Mouse (Mus musculus) kidney, adult 10 weeks (tissue): ENCODE data around the gene Dnase1l3. TPM values are rescaled to one million over a fixed set of nuclear protein-coding genes. Genes with fewer than 3 reads are reported as not detected.

Experiments
- polyA plus RNA-seq: library from polyadenylated mRNA; stranded (reverse); fragments of 350-450 nt; fragmentation: Illumina TruSeq; extraction: RNeasy Lipid Tissue Mini Kit (QIAGEN cat#74804); gene quantifications from one replicate; pipeline ENCODE4 v1.2.3, GENCODE M21; 2014; ENCODE audit warnings: low read depth, low replicate concordance

The Dnase1l3 gene
- polyA plus RNA-seq = not detected

DNA sequence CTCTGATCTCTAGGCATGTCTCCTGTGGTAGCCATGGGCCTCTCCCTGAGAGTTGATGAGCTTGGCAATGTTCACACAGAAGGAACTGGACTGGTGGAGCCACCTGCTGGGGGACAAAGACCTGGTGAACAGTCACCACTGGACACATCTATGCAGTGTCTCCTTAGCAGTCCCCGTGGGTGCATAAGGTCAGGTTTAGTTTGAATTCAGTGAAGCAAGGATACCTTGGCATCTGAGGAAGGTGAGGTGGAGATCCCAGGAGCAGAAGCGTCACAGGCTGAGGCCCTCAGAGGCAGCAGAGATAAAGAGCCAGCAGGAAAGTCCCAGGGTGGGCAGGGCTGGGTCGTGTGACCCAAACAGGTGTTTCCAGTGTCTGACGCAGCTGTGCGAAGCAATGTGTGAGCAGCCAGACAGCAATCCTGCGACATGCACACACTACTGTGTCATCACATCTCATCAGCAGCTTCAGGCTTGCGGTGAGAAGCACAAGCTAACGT is at the start of gene Dnase1l3:
Dnase1l3 (minus strand) TSS at position 303 of the 497 bp plus-strand sequence.

DNA sequence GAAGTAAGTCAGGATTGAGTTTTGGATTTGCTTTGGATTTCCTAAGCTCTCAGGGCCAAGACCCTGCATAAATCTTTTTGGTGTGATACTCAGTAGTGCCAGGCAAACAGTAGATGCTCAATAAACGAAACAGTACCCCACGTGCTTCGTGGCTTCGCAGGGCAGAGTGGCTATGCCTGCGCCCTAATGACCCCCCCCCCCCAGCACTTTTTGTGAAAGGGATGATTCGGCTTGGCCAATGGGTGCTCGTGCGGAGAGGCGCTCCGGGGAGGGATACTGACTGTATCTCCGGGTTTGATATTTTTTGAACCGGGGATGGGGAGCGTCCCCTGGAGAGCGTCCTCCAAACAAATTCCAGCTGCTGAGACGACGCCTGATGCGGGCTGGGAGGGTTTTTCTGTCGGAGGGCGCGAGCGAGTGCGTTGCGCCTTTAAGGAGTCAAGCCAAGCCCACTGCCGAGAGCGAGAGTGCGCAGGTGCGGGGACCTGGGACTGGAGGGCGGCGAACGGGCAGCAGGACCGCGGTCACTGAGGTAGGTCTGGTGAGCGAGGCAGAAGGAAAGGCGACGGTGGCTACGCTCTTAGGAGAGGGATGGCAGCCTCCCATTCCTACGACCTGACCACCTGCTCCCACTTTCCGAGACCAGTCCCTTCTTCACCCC is 8.2 kb upstream of the Dnase1l3 start, which contains the start of gene Abhd6:
Abhd6 (plus strand) TSS at position 471 of the 661 bp plus-strand sequence.

DNA sequence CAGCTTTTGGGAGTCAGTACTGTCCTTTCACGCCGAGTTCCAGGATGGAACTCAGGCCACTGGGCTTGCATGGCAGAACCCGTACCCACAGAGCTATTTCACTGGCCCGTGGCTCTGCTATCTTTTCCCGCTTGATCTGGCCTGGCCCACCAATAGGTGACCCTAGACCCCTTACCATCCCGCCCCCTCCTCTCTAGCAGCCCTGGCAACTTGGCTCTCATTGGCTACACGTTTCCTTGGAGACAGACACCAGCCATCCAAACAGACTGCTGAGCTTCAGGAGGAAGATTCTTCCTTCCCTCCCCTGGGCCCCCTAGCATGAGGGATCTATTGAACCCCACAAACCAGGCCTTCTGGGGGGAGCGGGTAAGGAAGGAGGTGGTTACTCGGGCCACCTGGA is 37.3 kb downstream of the Dnase1l3 start, which contains the start of gene Gm45521:
Gm45521 (plus strand) TSS at position 240 of the 400 bp plus-strand sequence.

Other genes starting within 250 kb of the Dnase1l3 start
- gene Gm26661, start 203.0 kb downstream of the Dnase1l3 start, polyA plus RNA-seq = not detected
- gene Flnb, start 176.6 kb downstream of the Dnase1l3 start, polyA plus RNA-seq = 6.3 TPM
- gene Gm45521, start 37.3 kb downstream of the Dnase1l3 start, polyA plus RNA-seq = not detected
- gene Abhd6, start 8.3 kb upstream of the Dnase1l3 start, polyA plus RNA-seq = 15.3 TPM
- gene Rpp14, start 85.8 kb upstream of the Dnase1l3 start, polyA plus RNA-seq = 44.4 TPM
- 51.1 TPM for gene Pxk, start 103.6 kb upstream of the Dnase1l3 start, polyA plus RNA-seq
- gene Pdhb, start 178.5 kb upstream of the Dnase1l3 start, polyA plus RNA-seq = 353 TPM
- 42.9 TPM for gene Kctd6, start 219.6 kb upstream of the Dnase1l3 start, polyA plus RNA-seq